Mouse (Mus musculus) mature B cell (primary cell): ENCODE results near the gene 3110082I17Rik.
"Not testable (repeated sequence)": the region's sequence is repeated elsewhere in the genome, so short reads cannot be mapped to it uniquely, and the experiment has no call there.

Experiments
- in situ Hi-C: fragments of 300-500 bp; cut with MboI; formaldehyde crosslinking; loops from 2 replicates; pipeline ENCODE4 v1.14.3; 2019

The 3110082I17Rik gene

GRCm38 (mm10) chr5:139353496-139353895 is 106.8 kb downstream of the 3110082I17Rik start:
- in situ Hi-C loops: no loop called here

GRCm38 (mm10) chr5:139352317-139352716 is 108.0 kb downstream of the 3110082I17Rik start, which contains the start of gene Cyp2w1:
Cyp2w1 (plus strand) TSS chr5:139352617.
- in situ Hi-C loops: no loop called here

GRCm38 (mm10) chr5:139351628-139352027 is 108.7 kb downstream of the 3110082I17Rik start:
- in situ Hi-C loops: no loop called here

- in situ Hi-C loops: no loop called here
These were observed 109.2 kb downstream of the 3110082I17Rik start, which contains the start of gene Cox19 for GRCm38 (mm10) chr5:139351134-139351533. Cox19 (minus strand) TSS chr5:139351418.

- in situ Hi-C loops: no loop called here
These were observed 110.6 kb downstream of the 3110082I17Rik start for GRCm38 (mm10) chr5:139349713-139350112.

- in situ Hi-C loops: no loop called here
These were observed 113.1 kb downstream of the 3110082I17Rik start for GRCm38 (mm10) chr5:139347225-139347624.

- in situ Hi-C loops: no loop called here
These were observed 115.0 kb downstream of the 3110082I17Rik start for GRCm38 (mm10) chr5:139345364-139345714.

GRCm38 (mm10) chr5:139344687-139345363 is 115.5 kb downstream of the 3110082I17Rik start:
- in situ Hi-C loops: no loop called here

- in situ Hi-C loops: no loop called here
These were observed 116.2 kb downstream of the 3110082I17Rik start for GRCm38 (mm10) chr5:139344021-139344686.

GRCm38 (mm10) chr5:139338891-139339290 is 121.4 kb downstream of the 3110082I17Rik start:
- in situ Hi-C loops: no loop called here

GRCm38 (mm10) chr5:139338403-139338802 is 121.9 kb downstream of the 3110082I17Rik start:
- in situ Hi-C loops: no loop called here

- in situ Hi-C loops: no loop called here
These were observed 122.4 kb downstream of the 3110082I17Rik start for GRCm38 (mm10) chr5:139337826-139338370.

GRCm38 (mm10) chr5:139335634-139336033 is 124.7 kb downstream of the 3110082I17Rik start:
- in situ Hi-C loops: no loop called here

GRCm38 (mm10) chr5:139334394-139334793 is 125.9 kb downstream of the 3110082I17Rik start:
- in situ Hi-C loops: not testable (repeated sequence)

- in situ Hi-C loops: no loop called here
These were observed 126.9 kb downstream of the 3110082I17Rik start for GRCm38 (mm10) chr5:139333301-139334013.

GRCm38 (mm10) chr5:139332590-139333272 is 127.6 kb downstream of the 3110082I17Rik start:
- in situ Hi-C loops: no loop called here

- in situ Hi-C loops: no loop called here
These were observed 128.6 kb downstream of the 3110082I17Rik start for GRCm38 (mm10) chr5:139331742-139332141.

- in situ Hi-C loops: no loop called here
These were observed 129.6 kb downstream of the 3110082I17Rik start for GRCm38 (mm10) chr5:139330766-139331165.

- in situ Hi-C loops: no loop called here
These were observed 132.7 kb downstream of the 3110082I17Rik start for GRCm38 (mm10) chr5:139327634-139328020.

GRCm38 (mm10) chr5:139326986-139327633 is 133.2 kb downstream of the 3110082I17Rik start:
- in situ Hi-C loops: no loop called here

- in situ Hi-C loops: no loop called here
These were observed 134.1 kb downstream of the 3110082I17Rik start for GRCm38 (mm10) chr5:139326111-139326696.
